Mouse (Mus musculus) kidney, adult 8-10 months (tissue): Measurements from ENCODE around the gene Lin28a.

Experiments used
- DNase-seq, 2 experiments: peaks; one replicate each; pipeline ENCODE4 v3.0.0; 2022

Lin28a gene

GRCm38 (mm10) chr4:133971741-133972140 lies 46.9 kb downstream of the Lin28a start:
- no peak for DNase-seq

DNA sequence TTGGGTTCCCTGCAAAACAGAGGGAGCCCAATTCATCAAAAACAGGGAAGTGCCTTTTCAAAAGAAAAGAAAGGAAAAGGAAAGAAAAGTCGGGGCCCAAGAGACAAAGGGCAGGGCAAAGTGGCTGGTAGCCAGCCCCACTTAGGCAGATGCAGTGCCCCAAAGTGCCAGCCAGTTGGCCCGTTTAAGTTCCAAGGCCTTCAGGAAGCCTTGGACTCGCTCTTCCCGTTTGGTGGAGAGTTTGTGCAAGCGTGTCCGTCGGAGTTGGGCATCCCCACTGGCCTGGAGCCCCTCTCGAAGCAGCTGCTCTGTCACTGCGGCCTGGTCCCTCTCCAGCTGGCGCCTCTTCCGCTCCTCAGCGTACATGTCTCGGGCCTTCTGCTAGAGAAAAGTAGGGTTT lies 47.8 kb downstream of the Lin28a start:
- DNase-seq: no peak

DNA sequence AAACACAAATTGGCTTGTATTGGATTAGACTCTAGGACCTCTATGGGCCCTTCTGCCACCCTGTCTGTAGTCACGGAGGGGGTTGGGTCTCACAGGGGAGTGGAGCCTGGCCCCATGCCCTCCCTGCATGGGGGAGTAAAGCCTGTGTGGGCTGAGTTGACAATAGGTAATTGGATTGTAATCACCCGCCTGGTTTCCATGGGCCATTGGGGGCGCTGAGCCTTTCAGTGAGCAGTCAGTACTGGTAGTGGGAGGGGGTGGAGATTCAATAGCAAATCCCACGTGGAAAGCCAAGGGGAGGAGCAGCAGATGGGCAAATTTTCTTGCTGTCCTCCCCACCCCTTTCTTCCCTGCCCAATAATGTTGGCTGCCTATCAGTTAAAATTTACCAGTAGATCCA lies 48.4 kb downstream of the Lin28a start:
- DNase-seq: no peak

- DNase-seq: no peak
These were observed 49.4 kb downstream of the Lin28a start for GRCm38 (mm10) chr4:133969114-133969770.

DNA sequence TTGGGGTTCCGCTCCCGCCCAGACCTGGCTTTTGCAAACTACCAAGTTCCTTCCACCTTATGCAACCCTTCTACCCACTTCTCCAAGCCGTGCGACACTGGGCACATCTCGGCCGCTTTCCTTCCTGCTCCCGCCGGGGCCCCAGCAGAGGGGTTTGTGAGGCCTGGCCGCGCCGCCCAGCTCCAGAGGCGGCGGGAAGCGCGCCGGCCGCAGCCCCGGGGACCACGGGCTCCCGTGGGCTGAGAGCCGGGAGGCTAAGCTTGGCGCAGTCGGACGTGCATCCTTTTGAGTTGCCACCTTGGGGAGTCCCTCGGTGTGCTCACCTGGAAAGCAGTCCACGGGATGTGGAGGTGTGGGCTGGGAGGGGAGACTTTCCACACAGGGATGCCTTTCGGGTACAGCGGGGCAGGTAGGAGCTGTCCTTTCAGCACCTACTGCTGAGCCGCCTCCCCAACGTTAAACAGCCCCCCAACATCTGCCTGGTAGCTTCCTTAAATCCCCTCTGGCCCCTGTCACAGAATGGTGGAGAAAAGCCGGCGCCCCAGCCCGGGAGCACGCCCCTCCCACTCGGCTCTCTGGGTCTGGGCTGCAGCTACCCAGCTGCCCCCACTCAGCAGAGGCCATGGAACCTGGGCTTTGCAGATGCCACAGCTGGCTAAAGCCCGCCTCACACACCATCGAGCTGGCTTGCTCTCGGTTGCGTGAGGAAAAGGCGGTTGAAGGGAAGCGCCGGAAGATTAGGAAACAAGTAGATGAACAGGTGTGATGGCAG lies 50.3 kb downstream of the Lin28a start, which contains the start of gene Hmgn2:
Gene Hmgn2, minus strand, starts transcription at position 501 of the 772 bp plus-strand sequence.
- DNase-seq: peak; percentile 29 to 41

- DNase-seq: peak; percentile 88
These were observed 50.8 kb downstream of the Lin28a start for GRCm38 (mm10) chr4:133967866-133968149.

GRCm38 (mm10) chr4:133967138-133967865 lies 51.3 kb downstream of the Lin28a start:
- DNase-seq: peak; percentile 97

DNA sequence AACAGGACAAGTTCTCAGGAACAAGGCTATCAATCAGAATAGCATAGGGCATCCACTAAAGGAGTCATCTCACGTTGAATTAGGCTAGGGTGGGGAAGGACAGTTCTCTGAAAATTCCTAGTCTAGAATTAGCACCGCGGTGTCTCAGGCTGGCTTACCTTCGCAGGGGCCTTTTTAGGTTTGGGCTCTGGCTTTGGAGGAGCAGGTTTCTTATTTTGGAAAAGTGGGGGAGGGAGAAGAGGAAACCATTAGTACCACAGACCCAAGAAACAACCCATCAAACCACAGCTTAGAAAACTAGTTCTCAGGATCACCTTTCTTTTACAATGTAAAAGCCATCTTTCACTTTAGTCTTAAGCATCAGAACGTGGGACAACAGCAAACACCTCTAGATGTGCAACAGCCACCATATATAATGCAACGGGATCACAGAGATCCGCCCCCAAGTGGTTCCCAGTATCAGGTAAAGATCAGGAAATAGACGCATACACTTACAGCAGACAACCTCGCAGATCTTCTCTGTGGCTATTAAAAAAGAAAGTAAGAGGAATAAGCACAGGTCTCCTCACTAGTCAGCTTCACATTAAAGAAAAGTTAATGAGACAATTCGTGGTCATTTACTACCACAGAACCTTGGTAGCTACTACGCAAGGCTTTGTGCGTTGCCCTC lies 52.2 kb downstream of the Lin28a start:
- DNase-seq: no peak

DNA sequence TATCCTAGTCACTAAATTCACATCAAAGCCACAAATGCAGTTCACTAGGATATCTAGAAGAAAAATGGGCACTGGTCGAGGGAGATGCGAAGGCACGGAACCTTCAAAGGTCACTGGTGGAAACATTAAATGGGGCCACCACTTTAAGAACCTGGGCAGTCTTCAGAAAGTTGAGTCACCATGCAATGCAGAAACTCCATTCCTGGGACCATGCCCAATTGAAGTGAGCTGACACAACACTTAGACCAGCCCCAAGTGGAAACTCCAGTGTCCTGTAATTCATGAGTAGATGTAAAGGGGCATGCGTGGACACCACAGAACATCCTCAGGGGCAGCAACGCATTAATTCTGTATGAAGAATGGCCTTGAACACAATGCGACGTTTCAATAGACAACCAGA lies 56.1 kb downstream of the Lin28a start:
- DNase-seq: no peak

DNA sequence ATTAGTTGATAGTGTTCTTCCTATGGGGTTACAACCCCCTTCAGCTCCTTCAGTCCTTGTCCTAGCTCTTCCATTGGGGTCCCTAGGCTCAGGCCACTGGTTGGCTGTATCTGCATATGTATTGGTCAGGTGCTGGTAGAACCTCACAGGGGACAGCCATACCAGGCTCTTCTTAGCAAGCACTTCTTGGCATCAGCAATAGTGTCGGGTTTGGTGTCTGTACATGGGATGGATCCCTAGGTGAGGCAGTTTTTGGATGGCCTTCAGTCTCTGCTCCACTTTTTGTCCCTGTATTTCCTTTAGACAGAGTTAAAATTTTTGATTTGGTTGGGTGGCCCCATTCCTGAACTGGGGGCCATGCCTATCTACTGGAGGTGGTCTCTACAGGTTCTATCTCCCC lies 59.8 kb downstream of the Lin28a start:
- no peak for DNase-seq

- no peak for DNase-seq
These were observed 62.3 kb downstream of the Lin28a start for GRCm38 (mm10) chr4:133956358-133956757.
